Mouse (Mus musculus) ES-E14 (cell line): ENCODE data around the gene Slc3a2.

Source experiments
- CHD2 ChIP-seq: IDR thresholded peaks from 2 replicates; pipeline ENCODE4 v1.6.1; 2014; ENCODE audit warnings: mild to moderate bottlenecking, low read depth, low read length, inconsistent platforms
- HCFC1 ChIP-seq: IDR thresholded peaks from 2 replicates; pipeline ENCODE4 v1.6.1; 2012; ENCODE audit warnings: low read length, inconsistent platforms, borderline replicate concordance; ENCODE audit not compliant: insufficient read depth
- MAFK ChIP-seq: IDR thresholded peaks from 2 replicates; pipeline ENCODE4 v1.6.1; 2014; ENCODE audit warnings: mild to moderate bottlenecking, low read depth, low read length, inconsistent platforms; ENCODE audit not compliant: insufficient read depth
- ZNF384 ChIP-seq: IDR thresholded peaks from 2 replicates; pipeline ENCODE4 v1.6.1; 2012; ENCODE audit warnings: low read depth, low read length, inconsistent platforms

DNA sequence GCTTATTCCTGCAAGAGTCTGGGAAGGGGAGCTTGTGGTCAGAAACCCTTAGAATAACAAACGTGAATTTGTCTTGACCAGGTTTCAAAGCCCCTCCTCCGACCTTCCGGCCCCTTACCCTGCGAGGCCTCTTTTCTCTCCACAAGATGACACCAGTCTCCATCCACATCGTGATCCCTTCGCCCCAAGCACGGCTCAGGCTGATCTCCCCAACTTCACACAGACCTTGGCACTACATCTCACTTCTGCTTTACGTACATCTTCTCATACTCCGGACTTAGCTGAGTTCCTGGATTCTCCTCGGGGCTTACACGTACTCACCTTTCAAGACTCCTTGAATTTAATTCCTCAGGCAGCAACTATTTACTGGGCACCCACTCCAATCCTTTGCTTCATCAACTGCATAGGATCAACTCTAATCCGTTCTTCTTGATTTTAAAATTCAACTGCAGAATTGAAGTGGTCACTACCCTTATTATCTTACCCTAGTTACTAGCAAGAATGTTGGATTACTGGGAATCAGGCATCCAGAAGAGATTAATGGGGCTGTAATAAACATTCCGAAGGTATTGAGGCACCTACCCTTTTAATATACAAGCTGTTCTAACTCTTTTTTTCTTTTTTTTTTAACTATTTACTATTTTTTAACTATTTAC lies 9.0 kb downstream of the Slc3a2 start:
- TF ChIP-seq MAFK (no peak), ZNF384 (no peak), HCFC1 (no peak), CHD2 (no peak)
